Comparison of ENCODE assay signal across 39 mouse cellular contexts in the genomic region with DNA sequence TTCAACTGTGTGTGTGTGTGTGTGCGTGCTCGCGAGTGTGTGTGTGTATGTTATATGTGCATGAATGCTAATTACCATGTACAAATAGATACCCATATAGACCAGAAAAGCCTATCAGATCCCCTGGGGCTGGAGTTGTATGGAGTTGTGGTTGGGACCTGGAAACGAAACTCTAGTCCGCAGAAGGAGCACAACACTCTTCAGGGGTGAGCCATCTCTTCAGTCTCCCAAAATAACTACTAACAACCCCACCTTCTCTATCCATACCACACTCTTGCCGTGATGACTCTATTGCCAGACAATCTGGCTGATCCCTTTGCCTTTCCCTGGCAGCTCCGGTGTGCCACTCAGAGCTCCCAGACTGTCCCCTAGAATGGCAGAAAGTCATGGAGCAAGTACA. TPM values are rescaled to one million over a fixed set of nuclear protein-coding genes. Genes with fewer than 3 reads are reported as not detected.
"Had no signal": no experiment of that assay in that cellular context is flagged by ENCODE, and none has a peak within 500 bp of the region (broad histone marks: within the 10 kb centered on the region; RNA-seq: fewer than 3 reads in every experiment).

No protein-coding gene starts in this region.

- H3K4me3 ChIP-seq: embryonic facial prominence, embryonic 10.5 days; embryonic facial prominence, embryonic 12.5 days; embryonic facial prominence, embryonic 13.5 days; embryonic facial prominence, embryonic 15.5 days; erythroblast, embryonic 14.5 days; forebrain, embryonic 10.5 days; forebrain, embryonic 12.5 days; forebrain, embryonic 13.5 days; forebrain, embryonic 15.5 days; gastrocnemius, adult 2 months; heart, adult 2 months had no signal

- ATAC-seq: forebrain, embryonic 13.5 days; forebrain, embryonic 14.5 days; forebrain, embryonic 15.5 days; forebrain, embryonic 16.5 days; forebrain, postnatal 0 days had no signal

- H3K27ac ChIP-seq: embryonic facial prominence, embryonic 10.5 days; embryonic facial prominence, embryonic 12.5 days; embryonic facial prominence, embryonic 13.5 days; embryonic facial prominence, embryonic 15.5 days; forebrain, embryonic 10.5 days; forebrain, embryonic 12.5 days; forebrain, embryonic 13.5 days; forebrain, embryonic 15.5 days; gastrocnemius, adult 2 months; heart, adult 2 months had no signal

- H3K36me3 ChIP-seq: embryonic facial prominence, embryonic 10.5 days; embryonic facial prominence, embryonic 12.5 days; embryonic facial prominence, embryonic 13.5 days; embryonic facial prominence, embryonic 15.5 days; forebrain, embryonic 10.5 days; forebrain, embryonic 12.5 days; forebrain, embryonic 15.5 days had no signal

- H3K4me2 ChIP-seq: embryonic facial prominence, embryonic 12.5 days; embryonic facial prominence, embryonic 13.5 days; embryonic facial prominence, embryonic 15.5 days; forebrain, embryonic 12.5 days; forebrain, embryonic 13.5 days; forebrain, embryonic 15.5 days had no signal

- H3K9me3 ChIP-seq: embryonic facial prominence, embryonic 10.5 days; embryonic facial prominence, embryonic 12.5 days; embryonic facial prominence, embryonic 13.5 days; embryonic facial prominence, embryonic 15.5 days; forebrain, embryonic 10.5 days; forebrain, embryonic 12.5 days; forebrain, embryonic 13.5 days; forebrain, embryonic 15.5 days had no signal

- DNase-seq: cerebellum, adult 8-10 months; cerebellum, adult 9-10 months; cerebellum, adult 9-11 months; cerebellum, postnatal 10 days; cerebellum, postnatal 14 days; cerebellum, postnatal 25 days; cerebellum, postnatal 36 days; embryo, embryonic 11 days; forebrain, postnatal 0 days; gastrocnemius, adult 2 months; gastrocnemius, postnatal 10 days; gastrocnemius, postnatal 14 days; gastrocnemius, postnatal 25 days; gastrocnemius, postnatal 36 days; heart, adult 11 months; heart, adult 18-20 months; heart, adult 2 months had no signal

- H3K27me3 ChIP-seq: embryonic facial prominence, embryonic 12.5 days; embryonic facial prominence, embryonic 13.5 days; embryonic facial prominence, embryonic 15.5 days; forebrain, embryonic 12.5 days; forebrain, embryonic 13.5 days; forebrain, embryonic 15.5 days had no signal

- H3K9ac ChIP-seq: embryonic facial prominence, embryonic 12.5 days; embryonic facial prominence, embryonic 13.5 days; embryonic facial prominence, embryonic 15.5 days; forebrain, embryonic 12.5 days; forebrain, embryonic 13.5 days; forebrain, embryonic 15.5 days; forebrain, postnatal 0 days had no signal

- H3K4me1 ChIP-seq: embryonic facial prominence, embryonic 12.5 days; embryonic facial prominence, embryonic 13.5 days; embryonic facial prominence, embryonic 15.5 days; forebrain, embryonic 10.5 days; forebrain, embryonic 12.5 days; forebrain, embryonic 13.5 days; forebrain, embryonic 15.5 days had no signal

RNA-seq across cellular contexts. Expression of gene Il10, which starts 3.8 kb away (rescaled TPM):
- total RNA-seq: common myeloid progenitor, adult 5-6 weeks; forebrain, postnatal 0 days; gastrocnemius, adult 18-20 months; gastrocnemius, adult 2 months; gastrocnemius, adult 8-10 months; gastrocnemius, postnatal 10 days; gastrocnemius, postnatal 14 days; gastrocnemius, postnatal 25 days; gastrocnemius, postnatal 36 days; gastrocnemius, postnatal 4 days; heart, adult 18-20 months; heart, adult 2 months; heart, adult 8-10 months had no signal
- polyA plus RNA-seq: cortical plate, adult 2 months; embryonic facial prominence, embryonic 10.5 days; embryonic facial prominence, embryonic 11.5 days; embryonic facial prominence, embryonic 12.5 days; embryonic facial prominence, embryonic 13.5 days; embryonic facial prominence, embryonic 14.5 days; embryonic facial prominence, embryonic 15.5 days; erythroblast, embryonic 14.5 days; forebrain, embryonic 10.5 days; forebrain, embryonic 11.5 days; forebrain, embryonic 12.5 days; forebrain, embryonic 13.5 days; forebrain, embryonic 14.5 days; forebrain, embryonic 15.5 days; forebrain, postnatal 0 days; frontal cortex, adult 2 months; gonadal fat pad, adult 2 months; heart, adult 2 months had no signal
